Comparison of ENCODE assay signal across 7 mouse cellular contexts in genomic region chr12:70452143-70452542, GRCm38 (mm10). TPM values are rescaled to one million over a fixed set of nuclear protein-coding genes. Genes with fewer than 3 reads are reported as not detected.
DNase-seq lines count a peak whose midpoint lies in the region; ATAC-seq lines count a peak whose summit lies in the region.

No protein-coding gene starts in this region.

- peaks cover 5% of the 10 kb centered on the region; the same call in 1 of the 2 replicates for H3K4me1 ChIP-seq in forebrain, embryonic 11.5 days (replicated peaks; ENCODE audit: control insufficient read depth, insufficient read depth, low read length)

- H3K36me3 ChIP-seq in forebrain, embryonic 11.5 days (ENCODE audit: control insufficient read depth, insufficient read depth, low read length), result no peaks in the 10 kb centered on the region; the same call in 1 of the 2 replicates

- peak overlapping the region; percentile 54; the same call in 1 of the 2 replicates for H3K4me2 ChIP-seq in forebrain, embryonic 11.5 days (ENCODE audit: low read depth, low read length, severe bottlenecking)

- H3K27me3 ChIP-seq in forebrain, embryonic 11.5 days (ENCODE audit: control insufficient read depth, insufficient read depth, low read length), result no peaks in the 10 kb centered on the region

- H3K9me3 ChIP-seq in forebrain, embryonic 11.5 days (ENCODE audit: control insufficient read depth, low read length), result no peaks in the 10 kb centered on the region

- ATAC-seq in forebrain, embryonic 11.5 days (replicated peaks; ENCODE audit: low FRiP score), result no peak

- no peak overlapping the region for H3K4me3 ChIP-seq in forebrain, embryonic 11.5 days (ENCODE audit: low read depth, low read length)

- WGBS in forebrain, embryonic 11.5 days, result 92% methylated on average over 2 of the region's 2 CpGs

- DNase-seq in spleen, adult 12 weeks (ENCODE audit: low spot score), result peak; percentile 40
- DNase-seq in spleen, adult 18-20 months, result no peak
- no peak for DNase-seq in forebrain, embryonic 11.5 days (ENCODE audit: low spot score)
- peak; percentile 80 for DNase-seq in liver
- DNase-seq in ovary, postnatal 14 days (ENCODE audit: low spot score), result no peak
- no peak for DNase-seq in layer of hippocampus, adult 9-11 months
- DNase-seq in thymus, postnatal 10 days (ENCODE audit: low spot score in 2 of 2), result no peak

- H3K9ac ChIP-seq in forebrain, embryonic 11.5 days (ENCODE audit: low read length), result peak overlapping the region; percentile 87

- H3K27ac ChIP-seq in forebrain, embryonic 11.5 days (ENCODE audit: low read depth, low read length), result peak overlapping the region; percentile 33; the same call in 1 of the 2 replicates

RNA-seq across cellular contexts. Expression of gene Tmx1, which starts 0.8 kb away (rescaled TPM):
- polyA plus RNA-seq in forebrain, embryonic 11.5 days (2014; fragmentation: Nextera tagmentation; extraction: Ambion mirVana), result 108 and 124 TPM in 2 replicates

Comparison
In these comparisons a context has a peak if more than half of its experiments do, and no peak if none do; other contexts are left out.
1. DNase-seq: peak in spleen, adult 12 weeks (single experiment) and liver (single experiment); none in spleen, adult 18-20 months (0 of 2), forebrain, embryonic 11.5 days (single experiment), ovary, postnatal 14 days (single experiment), layer of hippocampus, adult 9-11 months (single experiment) and thymus, postnatal 10 days (0 of 2).